Mouse (Mus musculus): Measurements from ENCODE around the gene Atp6v0e2.

GRCm38 (mm10) chr6:48536091-48536490, 1.3 kb upstream of the Atp6v0e2 start:
- no peak for TF ChIP-seq CTCF (IDR thresholded peaks at IDR 0.05; ENCODE audit: low read depth)
- no peak for TF ChIP-seq EP300 (IDR thresholded peaks at IDR 0.05; ENCODE audit: low read depth)
